Mouse (Mus musculus): Measurements from ENCODE around the gene Daam1.

DNA sequence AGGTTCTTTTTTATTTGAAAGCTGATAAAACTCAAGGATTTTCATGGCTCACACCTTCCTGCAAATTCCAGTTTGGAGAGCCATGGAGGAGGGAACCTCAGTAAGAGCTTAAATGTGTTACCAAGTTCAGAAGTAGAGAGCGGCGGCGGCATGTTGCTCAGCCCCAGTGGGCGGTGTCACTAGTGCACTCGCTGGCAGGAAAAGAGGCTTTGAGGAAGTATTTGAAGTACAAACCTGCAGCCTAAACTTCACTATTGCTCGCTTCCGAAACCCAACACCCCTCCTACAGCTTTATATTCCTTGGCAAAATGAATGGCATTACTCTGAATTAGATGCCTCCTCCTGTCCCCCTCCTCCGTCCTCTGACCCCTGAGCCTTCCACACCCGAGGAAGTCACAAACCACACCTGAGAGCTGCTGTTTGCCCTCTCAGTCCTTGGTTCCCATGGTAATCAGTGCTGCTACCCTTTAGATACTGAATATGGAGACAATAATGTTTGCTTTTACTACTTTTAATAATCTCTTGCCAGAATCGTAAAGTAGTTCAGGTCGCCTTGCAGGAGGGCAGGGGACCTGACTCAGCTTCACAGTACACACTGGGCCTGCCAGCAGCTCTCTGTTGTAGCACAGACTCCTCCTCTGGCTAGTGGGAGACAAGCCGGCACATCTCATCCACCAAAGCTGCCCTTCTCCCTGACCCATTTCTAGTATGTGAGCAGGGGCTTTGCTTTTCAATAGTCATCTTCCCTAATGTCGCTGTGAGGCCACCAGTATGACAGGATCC lies 119.4 kb downstream of the Daam1 start:
- TF ChIP-seq CTCF (IDR thresholded peaks at IDR 0.05) (no peak), EP300 (IDR thresholded peaks at IDR 0.05) (no peak)

All from lung, postnatal 0 days (tissue).